Mouse (Mus musculus) stomach, embryonic 14.5 days (tissue): ENCODE data around the gene Setdb1. TPM values are rescaled to one million over a fixed set of nuclear protein-coding genes. Genes with fewer than 3 reads are reported as not detected.

Source experiments
- ATAC-seq: fragments of 200-750 bp; cut with Nextera tagmentation; 2 replicates; pipeline ENCODE4 v1.8.0; 2017; ENCODE audit warnings: low read depth, moderate TSS enrichment; ENCODE audit not compliant: insufficient number of reproducible peaks, insufficient read depth, low FRiP score
- H3K27ac ChIP-seq: fragments of 300-500 bp; sonication (generic); 2 replicates; pipeline ENCODE4 v1.5.1; 2014; ENCODE audit warnings: mild to moderate bottlenecking, low read length, moderate library complexity, mixed read lengths
- H3K27me3 ChIP-seq: fragments of 300-500 bp; sonication (generic); 2 replicates; pipeline ENCODE4 v1.6.1; 2014; ENCODE audit warnings: low read length, control low read depth, mixed read lengths; ENCODE audit not compliant: control insufficient read depth, insufficient read depth
- H3K36me3 ChIP-seq: fragments of 300-500 bp; sonication (generic); 2 replicates; pipeline ENCODE4 v1.6.1; 2014; ENCODE audit warnings: mild to moderate bottlenecking, control low read depth, low read length, moderate library complexity, mixed read lengths; ENCODE audit not compliant: control insufficient read depth, insufficient read depth
- H3K4me1 ChIP-seq: fragments of 300-500 bp; sonication (generic); 2 replicates; pipeline ENCODE4 v1.6.1; 2014; ENCODE audit warnings: low read length, control low read depth, mixed read lengths; ENCODE audit not compliant: control insufficient read depth, insufficient read depth
- H3K4me2 ChIP-seq: fragments of 300-500 bp; sonication (generic); replicated peaks from 2 replicates; pipeline ENCODE4 v1.6.1; 2014; ENCODE audit warnings: low read depth, low read length, control low read depth
- H3K4me3 ChIP-seq: fragments of 300-500 bp; sonication (generic); 2 replicates; pipeline ENCODE4 v1.5.1; 2014; ENCODE audit warnings: low read depth, low read length, control low read depth
- H3K9ac ChIP-seq: fragments of 300-500 bp; sonication (generic); replicated peaks from 2 replicates; pipeline ENCODE4 v1.6.1; 2014; ENCODE audit warnings: low read depth, mild to moderate bottlenecking, control low read depth, low read length, moderate library complexity, mixed read lengths
- H3K9me3 ChIP-seq: fragments of 300-500 bp; sonication (generic); 2 replicates; pipeline ENCODE4 v1.6.1; 2016; ENCODE audit warnings: low read depth, low read length, control low read depth; ENCODE audit not compliant: control insufficient read depth
- WGBS: fragments of 180-500 bp; shearing (Covaris S2); extraction: QIAGEN DNeasy Blood & Tissue Kit; methylation state at CpG from one replicate; pipeline ENCODE4 v1.1.7; 2014; 5-methylcytosine and 5-hydroxymethylcytosine counted together
- polyA plus RNA-seq: library from polyadenylated mRNA; unstranded; fragments of >200 nt; fragmentation: Nextera tagmentation; extraction: Ambion mirVana; gene quantifications from 2 replicates; pipeline ENCODE4 v1.2.1, GENCODE M21; 2014

The Setdb1 gene
- polyA plus RNA-seq, 1 experiment from 2014 or later, result 50.8 TPM

DNA sequence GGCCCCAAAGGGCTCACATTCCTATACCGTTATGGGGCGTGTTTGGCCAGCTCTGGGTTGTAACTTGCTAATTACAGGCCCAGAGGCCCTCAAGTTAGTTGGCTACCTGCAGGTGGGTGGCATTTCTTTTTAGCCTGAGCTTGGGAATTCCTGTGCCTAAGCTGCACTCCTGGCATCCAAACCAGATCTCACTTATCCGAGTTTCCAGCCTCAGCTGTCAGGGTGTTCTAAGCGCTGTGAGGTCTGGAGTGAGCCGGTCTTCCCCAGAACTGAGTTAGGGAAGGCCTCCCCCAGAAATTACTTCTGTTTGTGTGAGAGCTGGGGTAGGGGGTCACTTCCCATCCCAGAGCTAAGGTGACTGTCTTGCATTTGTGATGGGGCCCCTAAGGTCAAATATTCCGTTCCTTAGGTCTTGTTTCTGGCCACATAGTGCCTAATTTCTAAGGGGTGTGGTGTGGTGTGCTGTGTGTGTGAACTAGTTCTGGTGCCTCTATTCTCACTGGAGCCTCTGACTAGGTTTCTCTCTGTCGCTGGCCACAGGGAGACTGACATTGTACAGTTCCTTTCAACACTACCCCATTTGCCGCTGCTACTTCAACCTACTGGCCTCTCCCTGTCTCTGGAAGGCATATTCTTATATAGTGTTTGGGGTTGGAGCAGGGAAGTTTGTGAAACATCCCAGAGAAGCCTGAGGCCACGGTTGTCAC lies 41.0 kb downstream of the Setdb1 start:
- Histone ChIP-seq H3K4me3 (peak overlapping the region; percentile 94), H3K27me3 (no peaks in the 10 kb centered on the region), H3K36me3 (peaks cover 17% of the 10 kb centered on the region; the same call in 1 of the 2 replicates), H3K27ac (peak overlapping the region; percentile 92), H3K9ac (peak overlapping the region; percentile 97), H3K4me2 (peak overlapping the region; percentile 90), H3K4me1 (peaks cover 18% of the 10 kb centered on the region), H3K9me3 (no peaks in the 10 kb centered on the region)
- no peak for ATAC-seq
- WGBS, result 15% methylated on average over 9 of the region's 9 CpGs

DNA sequence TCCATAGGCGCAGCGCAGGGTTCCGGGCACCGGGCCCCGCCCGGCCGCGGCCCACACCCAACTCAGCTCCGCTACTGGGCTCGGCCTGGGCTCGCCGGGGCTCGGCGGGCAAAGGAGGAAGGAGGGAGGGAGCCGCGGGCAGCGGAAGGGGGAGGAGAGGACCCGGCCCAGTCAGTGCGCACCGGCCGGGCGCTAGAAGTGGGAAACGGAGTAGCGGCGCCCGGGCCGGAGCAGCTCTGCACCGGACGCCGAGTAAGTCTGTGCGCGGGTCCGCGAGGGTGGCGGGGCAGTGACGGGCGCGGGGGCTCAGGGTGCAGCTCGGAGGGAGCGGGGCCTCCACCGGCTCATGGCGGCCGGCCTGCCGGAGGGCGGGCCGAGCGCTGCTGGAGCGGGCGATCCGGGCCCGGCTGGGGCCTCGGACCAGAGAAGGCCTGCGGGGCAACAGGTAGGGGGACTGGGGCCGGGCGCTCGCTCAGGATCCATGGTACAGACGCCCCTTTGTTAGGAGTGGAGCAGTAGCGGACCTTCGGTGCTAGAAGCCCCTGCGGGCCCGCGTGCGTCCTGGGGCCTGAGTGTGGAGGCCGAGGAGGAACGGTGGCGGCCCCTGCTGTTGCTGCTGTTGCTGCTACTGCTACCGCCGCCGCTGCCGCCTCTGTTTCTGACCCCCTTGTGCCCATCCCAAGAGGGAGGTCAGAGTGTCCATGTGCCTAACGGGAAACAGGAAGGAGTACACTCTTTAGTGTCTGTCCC lies 41.7 kb downstream of the Setdb1 start:
- Histone ChIP-seq H3K36me3 (peaks cover 10% of the 10 kb centered on the region; the same call in 1 of the 2 replicates), H3K9ac (peak overlapping the region; percentile 97), H3K4me3 (peak overlapping the region; percentile 94), H3K27me3 (no peaks in the 10 kb centered on the region), H3K4me1 (peaks cover 18% of the 10 kb centered on the region), H3K4me2 (peak overlapping the region; percentile 90), H3K9me3 (no peaks in the 10 kb centered on the region), H3K27ac (peak overlapping the region; percentile 92)
- peak; percentile 94 for ATAC-seq
- WGBS, result under 1% methylated on average over 61 of the region's 71 CpGs

GRCm38 (mm10) chr3:95314486-95315093 lies 42.4 kb downstream of the Setdb1 start, which contains the start of gene Cers2:
Gene Cers2, plus strand, starts transcription at chr3:95314791.
- peak within 1 kb of the TSS; percentile 90 for H3K4me2 ChIP-seq
- ATAC-seq, result peak; percentile 1; the same call in 1 of the 2 replicates
- WGBS, result 6% methylated on average over 27 of the region's 27 CpGs
- peak within 1 kb of the TSS; percentile 97 for H3K9ac ChIP-seq
- H3K36me3 ChIP-seq, result peaks cover 3% of the 10 kb centered on the region; the same call in 1 of the 2 replicates
- peak within 1 kb of the TSS; percentile 94 for H3K4me3 ChIP-seq
- H3K9me3 ChIP-seq, result no peaks in the 10 kb centered on the region
- H3K27me3 ChIP-seq, result no peaks in the 10 kb centered on the region
- H3K4me1 ChIP-seq, result peaks cover 18% of the 10 kb centered on the region
- peak within 1 kb of the TSS; percentile 92 for H3K27ac ChIP-seq

DNA sequence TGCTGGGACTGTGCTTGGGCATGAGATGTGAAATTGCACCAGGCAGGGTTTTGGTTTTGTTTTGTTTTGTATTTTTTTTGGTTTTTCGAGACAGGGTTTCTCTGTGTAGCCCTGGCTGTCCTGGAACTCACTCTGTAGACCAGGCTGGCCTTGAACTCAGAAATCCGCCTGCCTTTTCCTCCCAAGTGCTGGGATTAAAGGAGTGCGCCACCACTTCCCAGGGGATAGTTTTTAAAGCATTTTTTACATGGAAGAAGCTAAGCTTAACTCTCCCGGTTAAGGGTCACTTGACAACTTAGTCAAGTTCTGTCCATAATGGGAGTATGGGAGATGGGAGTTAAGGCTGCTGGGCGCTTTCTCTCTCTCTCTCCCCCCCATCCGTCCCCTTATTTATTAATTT lies 42.9 kb downstream of the Setdb1 start:
- Histone ChIP-seq H3K9me3 (no peaks in the 10 kb centered on the region), H3K27ac (no peak overlapping the region), H3K27me3 (no peaks in the 10 kb centered on the region), H3K4me3 (peak overlapping the region; percentile 94; the same call in 1 of the 2 replicates), H3K9ac (no peak overlapping the region), H3K4me1 (peaks cover 18% of the 10 kb centered on the region), H3K36me3 (peaks cover 3% of the 10 kb centered on the region; the same call in 1 of the 2 replicates), H3K4me2 (peak overlapping the region; percentile 90; the same call in 1 of the 2 replicates)
- ATAC-seq, result no peak
- WGBS, result 65% methylated on average over 6 of the region's 6 CpGs

- no peak overlapping the region for H3K4me3 ChIP-seq
- no peak overlapping the region for H3K27ac ChIP-seq
- H3K4me1 ChIP-seq, result peaks cover 18% of the 10 kb centered on the region
- ATAC-seq, result no peak
- 44% methylated on average over 7 of the region's 7 CpGs for WGBS
- H3K27me3 ChIP-seq, result no peaks in the 10 kb centered on the region
- H3K9me3 ChIP-seq, result no peaks in the 10 kb centered on the region
- H3K9ac ChIP-seq, result no peak overlapping the region
- no peaks in the 10 kb centered on the region; the same call in 1 of the 2 replicates for H3K36me3 ChIP-seq
- no peak overlapping the region for H3K4me2 ChIP-seq
Observed at GRCm38 (mm10) chr3:95313476-95313875, 43.5 kb downstream of the Setdb1 start.

- Histone ChIP-seq H3K36me3 (no peaks in the 10 kb centered on the region), H3K9me3 (no peaks in the 10 kb centered on the region), H3K4me2 (no peak overlapping the region), H3K4me3 (no peak overlapping the region), H3K9ac (no peak overlapping the region), H3K27me3 (no peaks in the 10 kb centered on the region), H3K27ac (no peak overlapping the region), H3K4me1 (peaks cover 15% of the 10 kb centered on the region)
- no peak for ATAC-seq
- 84% methylated on average over 6 of the region's 6 CpGs for WGBS
Observed at GRCm38 (mm10) chr3:95312623-95313022, 44.4 kb downstream of the Setdb1 start.

DNA sequence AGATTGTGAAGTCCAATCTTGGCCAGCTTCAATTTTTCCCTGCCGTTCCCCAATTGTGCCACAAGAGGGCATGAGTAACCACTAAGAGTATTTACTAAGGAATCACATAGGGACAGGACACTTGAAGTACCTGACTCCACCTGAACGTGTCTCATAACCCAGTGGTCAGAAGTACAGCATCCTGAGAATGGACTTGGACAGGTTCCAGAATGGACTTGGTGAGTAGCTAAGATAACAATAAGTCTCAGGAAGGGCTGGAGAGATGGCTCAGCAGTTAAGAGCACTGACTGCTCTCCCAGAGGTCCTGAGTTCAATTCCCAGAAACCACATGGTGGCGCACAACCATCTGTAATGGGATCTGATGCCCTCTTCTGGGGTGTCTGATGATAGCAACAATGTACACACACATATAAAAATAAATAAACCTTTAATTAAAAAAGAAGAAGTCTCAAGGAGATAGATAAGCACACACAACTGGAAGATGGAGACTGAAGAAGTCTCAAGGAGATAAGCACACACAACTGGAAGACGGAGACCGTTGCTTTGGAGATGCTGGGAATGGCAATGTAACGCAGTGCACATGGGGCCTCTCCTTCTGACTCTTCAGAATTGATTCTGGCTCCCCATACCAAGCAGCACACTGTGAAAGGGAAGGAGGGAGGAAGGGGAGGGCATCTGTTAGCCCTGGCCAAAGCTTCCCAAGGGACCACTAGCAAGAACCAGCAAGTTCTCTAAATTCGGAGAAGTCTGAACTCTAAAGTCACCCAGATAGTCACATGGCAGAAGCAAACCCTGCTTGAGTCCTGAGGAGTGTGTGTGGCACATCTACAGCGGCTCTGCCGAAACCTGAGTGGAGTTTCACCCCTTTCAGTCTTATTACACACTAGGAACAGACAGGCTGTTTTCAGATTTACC lies 45.8 kb downstream of the Setdb1 start:
- WGBS, result 66% methylated on average over 9 of the region's 9 CpGs
- H3K9ac ChIP-seq, result no peak overlapping the region
- no peak for ATAC-seq
- H3K4me3 ChIP-seq, result no peak overlapping the region
- H3K36me3 ChIP-seq, result no peaks in the 10 kb centered on the region
- H3K27me3 ChIP-seq, result no peaks in the 10 kb centered on the region
- no peak overlapping the region for H3K4me2 ChIP-seq
- H3K27ac ChIP-seq, result no peak overlapping the region
- H3K9me3 ChIP-seq, result no peaks in the 10 kb centered on the region
- H3K4me1 ChIP-seq, result peaks cover 4% of the 10 kb centered on the region; the same call in 1 of the 2 replicates
